Mouse (Mus musculus): ENCODE measurements around the gene Calhm5.

Calhm5 gene

DNA sequence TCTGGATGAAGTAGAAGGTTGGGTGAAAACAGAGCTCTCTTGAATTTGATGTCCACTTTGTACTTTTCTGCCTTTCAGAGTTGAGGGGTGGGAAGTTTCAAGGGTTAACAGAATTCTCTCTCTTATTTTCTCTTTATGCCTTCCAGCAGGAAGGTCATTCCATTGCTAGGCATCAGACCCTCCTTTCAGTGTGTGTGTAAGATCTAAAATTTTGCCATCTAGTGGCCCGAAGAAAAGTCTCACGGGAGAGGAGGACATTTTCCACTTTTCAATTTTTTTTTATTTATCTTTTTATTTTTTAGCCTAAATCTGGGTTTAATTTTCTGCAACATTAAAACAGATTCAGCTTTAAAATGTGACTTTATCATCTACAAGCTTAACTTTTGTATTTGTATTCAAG is 24.7 kb downstream of the Calhm5 start:
- DNase-seq (ENCODE audit: extremely low spot score, low read depth, low spot score) = no peak

- no peak for DNase-seq (ENCODE audit: extremely low spot score, low read depth, low spot score)
Observed at GRCm38 (mm10) chr10:34070999-34071492, 25.3 kb downstream of the Calhm5 start.

GRCm38 (mm10) chr10:34069606-34070005 is 26.7 kb downstream of the Calhm5 start:
- DNase-seq (ENCODE audit: extremely low spot score, low read depth, low spot score) = no peak

- DNase-seq (ENCODE audit: extremely low spot score, low read depth, low spot score) = no peak
Observed at GRCm38 (mm10) chr10:34066591-34066990, 29.7 kb downstream of the Calhm5 start.

DNA sequence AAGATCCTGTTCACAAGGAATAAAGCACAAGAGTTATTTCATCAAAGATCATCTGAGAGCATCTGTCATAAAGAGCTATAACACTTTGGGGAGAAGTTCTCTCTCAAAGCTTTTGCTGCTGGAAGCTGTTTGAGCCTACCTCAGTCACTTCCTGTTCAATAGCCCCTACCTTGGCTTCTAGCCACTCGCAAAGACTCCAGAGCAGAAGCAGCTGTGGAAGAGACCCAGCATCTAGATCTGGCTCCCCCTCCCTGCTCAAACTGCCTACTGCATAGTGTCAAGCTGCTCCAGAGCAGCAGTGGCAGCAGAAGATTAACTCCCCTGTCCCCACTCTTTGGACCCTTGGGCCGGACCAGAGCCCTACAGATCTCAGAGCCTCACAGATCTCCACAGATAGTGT is 42.3 kb downstream of the Calhm5 start:
- no peak for DNase-seq (ENCODE audit: extremely low spot score, low read depth, low spot score)

GRCm38 (mm10) chr10:34044210-34044609 is 52.1 kb downstream of the Calhm5 start, which contains the start of gene Calhm4:
Gene Calhm4 (minus strand): TSS chr10:34044310.
- DNase-seq (ENCODE audit: extremely low spot score, low read depth, low spot score) = no peak

Measured in hindlimb bud, embryonic 11.5 days (tissue).